Mouse (Mus musculus) heart, embryonic 15.5 days (tissue): Measurements from ENCODE around the gene Serpina1e. TPM values are rescaled to one million over a fixed set of nuclear protein-coding genes. Genes with fewer than 3 reads are reported as not detected.

Source experiments
- ATAC-seq: fragments of 200-750 bp; cut with Nextera tagmentation; replicated peaks from 2 replicates; pipeline ENCODE4 v1.8.0; 2017; ENCODE audit warnings: low read depth, moderate TSS enrichment; ENCODE audit not compliant: insufficient number of reproducible peaks, insufficient read depth, low FRiP score
- H3K27ac ChIP-seq: fragments of 300-500 bp; sonication (generic); 2 replicates; pipeline ENCODE4 v1.5.1; 2015; ENCODE audit warnings: mild to moderate bottlenecking, inconsistent platforms
- H3K27me3 ChIP-seq: fragments of 300-500 bp; sonication (generic); 2 replicates; pipeline ENCODE4 v1.6.1; 2015; ENCODE audit warnings: inconsistent platforms
- H3K36me3 ChIP-seq: fragments of 300-500 bp; sonication (generic); 2 replicates; pipeline ENCODE4 v1.6.1; 2015; ENCODE audit warnings: mild to moderate bottlenecking, inconsistent platforms
- H3K4me1 ChIP-seq: fragments of 300-500 bp; sonication (generic); replicated peaks from 2 replicates; pipeline ENCODE4 v1.6.1; 2015; ENCODE audit warnings: inconsistent platforms
- H3K4me2 ChIP-seq: fragments of 300-500 bp; sonication (generic); 2 replicates; pipeline ENCODE4 v1.6.1; 2015; ENCODE audit warnings: inconsistent platforms, mild to moderate bottlenecking, moderate library complexity
- H3K4me3 ChIP-seq: fragments of 300-500 bp; sonication (generic); 2 replicates; pipeline ENCODE4 v1.5.1; 2015; ENCODE audit warnings: mild to moderate bottlenecking, inconsistent platforms
- H3K9ac ChIP-seq: fragments of 300-500 bp; sonication (generic); 2 replicates; pipeline ENCODE4 v1.6.1; 2015; ENCODE audit warnings: mild to moderate bottlenecking, inconsistent platforms
- H3K9me3 ChIP-seq: fragments of 300-500 bp; sonication (generic); replicated peaks from 2 replicates; pipeline ENCODE4 v1.6.1; 2016; ENCODE audit warnings: inconsistent platforms
- WGBS: fragments of 180-500 bp; shearing (Covaris S2); methylation state at CpG from one replicate; pipeline ENCODE4 v1.1.7; 2015; ENCODE audit warnings: mixed read lengths; 5-methylcytosine and 5-hydroxymethylcytosine counted together
- polyA plus RNA-seq: library from polyadenylated mRNA; unstranded; fragments of >200 nt; fragmentation: Nextera tagmentation; extraction: Ambion mirVana; gene quantifications from 2 replicates; pipeline ENCODE4 v1.2.1, GENCODE M21; 2015

The Serpina1e gene
- 0.40 and 1.6 TPM in 2 replicates for polyA plus RNA-seq

- no peaks in the 10 kb centered on the region for H3K27me3 ChIP-seq
- no peak within 1 kb of the TSS for H3K4me3 ChIP-seq
- no peak within 1 kb of the TSS for H3K27ac ChIP-seq
- no peak within 1 kb of the TSS for H3K4me2 ChIP-seq
- H3K9me3 ChIP-seq: no peaks in the 10 kb centered on the region
- 72% methylated on average over 3 of the region's 3 CpGs for WGBS
- no peak within 1 kb of the TSS for H3K9ac ChIP-seq
- ATAC-seq: no peak
- H3K36me3 ChIP-seq: no peaks in the 10 kb centered on the region
- no peaks in the 10 kb centered on the region for H3K4me1 ChIP-seq
Observed at GRCm38 (mm10) chr12:103958798-103959197, at the start of gene Serpina1e. Gene Serpina1e (minus strand): TSS chr12:103958975.

DNA sequence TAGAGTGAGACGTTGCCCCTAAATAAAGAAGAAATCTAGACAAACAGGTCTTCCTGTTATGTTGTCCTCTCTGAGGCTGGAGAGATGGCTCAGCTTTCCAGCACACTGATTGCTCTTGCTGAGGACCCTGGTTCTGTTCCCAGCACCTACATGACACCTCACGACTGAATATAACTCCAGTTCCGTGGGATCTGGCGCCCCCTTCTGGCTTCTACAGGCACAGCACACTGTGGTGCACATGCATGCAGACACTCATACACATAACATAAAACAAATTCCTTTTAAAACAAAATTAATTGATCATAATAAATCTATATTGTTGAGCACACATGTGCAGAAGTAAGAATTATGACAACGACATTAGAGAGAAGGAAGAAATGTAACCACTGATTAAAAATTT is 45.9 kb upstream of the Serpina1e start:
- 73% methylated on average over 5 of the region's 5 CpGs for WGBS
- peaks cover 20% of the 10 kb centered on the region for H3K4me1 ChIP-seq

DNA sequence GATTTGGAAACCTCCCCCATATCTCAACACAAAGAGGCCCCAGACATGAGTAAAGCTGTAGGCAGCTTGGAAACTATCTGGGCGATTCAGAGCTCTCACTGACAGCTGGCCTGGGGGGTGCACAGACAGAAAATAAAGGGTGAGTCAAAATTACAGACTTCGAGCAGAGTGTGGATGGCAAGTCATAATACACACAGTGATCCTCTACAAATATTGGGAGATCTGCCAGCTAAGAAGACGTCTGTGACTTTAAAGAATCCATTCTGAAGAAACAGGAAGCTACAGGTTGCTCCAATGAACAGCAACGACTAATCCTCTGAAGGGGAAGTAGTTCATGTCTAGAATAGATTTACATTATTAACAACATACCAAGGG is 44.5 kb upstream of the Serpina1e start:
- Histone ChIP-seq H3K4me1 (peaks cover 20% of the 10 kb centered on the region), H3K4me3 (no peak overlapping the region), H3K27ac (peak overlapping the region; percentile 70), H3K36me3 (no peaks in the 10 kb centered on the region), H3K9me3 (no peaks in the 10 kb centered on the region), H3K9ac (no peak overlapping the region), H3K27me3 (peaks cover 12% of the 10 kb centered on the region), H3K4me2 (no peak overlapping the region; the same call in 1 of the 2 replicates)
- ATAC-seq: 0 out of 2 replicates have a peak, but pooled peaks have one; percentile 25
- WGBS: 33% methylated on average over 4 of the region's 4 CpGs

More for the DNA sequence above, 45.9 kb upstream of the Serpina1e start:
- Histone ChIP-seq H3K9ac (no peak overlapping the region), H3K9me3 (no peaks in the 10 kb centered on the region), H3K4me2 (no peak overlapping the region), H3K36me3 (no peaks in the 10 kb centered on the region), H3K27me3 (peaks cover 3% of the 10 kb centered on the region; the same call in 1 of the 2 replicates), H3K4me3 (no peak overlapping the region), H3K27ac (no peak overlapping the region)
- no peak for ATAC-seq

DNA sequence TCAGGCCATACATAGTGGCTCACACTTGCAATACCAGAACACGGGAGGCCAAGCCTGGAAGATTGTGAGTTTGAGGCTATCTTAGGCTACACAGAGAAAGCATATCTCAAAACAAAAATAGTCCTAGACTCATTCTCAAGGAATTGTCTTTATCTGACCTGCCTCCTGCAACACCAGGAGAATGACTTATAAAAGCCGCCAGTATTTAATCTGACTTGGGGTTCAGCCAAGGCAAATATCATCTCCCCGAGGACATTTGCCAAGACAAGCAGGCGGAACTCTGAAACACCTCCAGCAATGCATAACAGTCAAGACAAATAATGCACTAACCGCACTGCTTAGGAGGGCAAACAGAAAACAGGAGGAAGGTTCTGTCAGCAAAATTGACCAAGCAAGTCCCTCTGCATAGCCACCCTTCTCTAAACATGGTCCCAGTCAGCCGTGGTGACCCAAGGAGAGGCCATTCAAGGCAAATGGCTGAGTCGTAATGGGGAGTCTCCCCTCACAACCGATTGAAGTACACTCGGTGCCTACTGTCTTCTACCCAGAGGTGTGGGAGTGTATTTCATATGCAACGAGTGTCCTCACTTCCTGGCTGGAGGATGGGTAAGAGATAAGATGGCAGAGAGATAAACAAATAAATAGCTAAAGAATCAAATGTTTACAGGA is 43.9 kb upstream of the Serpina1e start:
- Histone ChIP-seq H3K4me1 (peaks cover 20% of the 10 kb centered on the region), H3K4me3 (no peak overlapping the region), H3K9me3 (no peaks in the 10 kb centered on the region), H3K4me2 (peak overlapping the region; percentile 0; the same call in 1 of the 2 replicates), H3K36me3 (no peaks in the 10 kb centered on the region), H3K9ac (no peak overlapping the region), H3K27me3 (peaks cover 14% of the 10 kb centered on the region), H3K27ac (peak overlapping the region; percentile 70)
- ATAC-seq: peak; percentile 58
- WGBS: 34% methylated on average over 10 of the region's 10 CpGs

- Histone ChIP-seq H3K4me3 (no peak overlapping the region), H3K4me1 (peaks cover 20% of the 10 kb centered on the region), H3K4me2 (no peak overlapping the region), H3K27ac (no peak overlapping the region), H3K27me3 (peaks cover 17% of the 10 kb centered on the region), H3K36me3 (no peaks in the 10 kb centered on the region), H3K9ac (no peak overlapping the region), H3K9me3 (no peaks in the 10 kb centered on the region)
- 85% methylated on average over 3 of the region's 3 CpGs for WGBS
- no peak for ATAC-seq
Observed at GRCm38 (mm10) chr12:104000594-104000993, 41.8 kb upstream of the Serpina1e start.

GRCm38 (mm10) chr12:103999611-104000010 is 40.8 kb upstream of the Serpina1e start:
- H3K27me3 ChIP-seq: peaks cover 21% of the 10 kb centered on the region
- no peak overlapping the region for H3K4me2 ChIP-seq
- no peaks in the 10 kb centered on the region for H3K36me3 ChIP-seq
- H3K4me3 ChIP-seq: no peak overlapping the region
- H3K27ac ChIP-seq: no peak overlapping the region
- no peak overlapping the region for H3K9ac ChIP-seq
- no peaks in the 10 kb centered on the region for H3K9me3 ChIP-seq
- 84% methylated on average over 8 of the region's 8 CpGs for WGBS
- no peak for ATAC-seq
- H3K4me1 ChIP-seq: peaks cover 20% of the 10 kb centered on the region

- WGBS: 69% methylated on average over 2 of the region's 2 CpGs
- Histone ChIP-seq H3K4me3 (no peak overlapping the region), H3K27ac (no peak overlapping the region), H3K4me1 (0 out of 2 replicates have a peak, but pooled peaks cover 3% of the 10 kb centered on the region), H3K36me3 (no peaks in the 10 kb centered on the region), H3K9me3 (no peaks in the 10 kb centered on the region), H3K27me3 (peaks cover 42% of the 10 kb centered on the region), H3K9ac (no peak overlapping the region), H3K4me2 (no peak overlapping the region)
- ATAC-seq: no peak
Observed at GRCm38 (mm10) chr12:103996513-103996912, 37.7 kb upstream of the Serpina1e start.

- H3K4me2 ChIP-seq: no peak overlapping the region
- no peaks in the 10 kb centered on the region for H3K4me1 ChIP-seq
- H3K4me3 ChIP-seq: no peak overlapping the region
- no peaks in the 10 kb centered on the region for H3K9me3 ChIP-seq
- WGBS: 33% methylated on average over 5 of the region's 5 CpGs
- peaks cover 42% of the 10 kb centered on the region for H3K27me3 ChIP-seq
- H3K9ac ChIP-seq: no peak overlapping the region
- H3K36me3 ChIP-seq: no peaks in the 10 kb centered on the region
- no peak for ATAC-seq
- H3K27ac ChIP-seq: no peak overlapping the region
Observed at GRCm38 (mm10) chr12:103995292-103996072, 36.7 kb upstream of the Serpina1e start.

GRCm38 (mm10) chr12:103992945-103993344 is 34.2 kb upstream of the Serpina1e start:
- Histone ChIP-seq H3K9me3 (no peaks in the 10 kb centered on the region), H3K27me3 (peaks cover 36% of the 10 kb centered on the region), H3K4me2 (no peak overlapping the region), H3K4me1 (no peaks in the 10 kb centered on the region), H3K27ac (no peak overlapping the region), H3K4me3 (no peak overlapping the region), H3K9ac (no peak overlapping the region), H3K36me3 (no peaks in the 10 kb centered on the region)
- no peak for ATAC-seq
- WGBS: 45% methylated on average over 7 of the region's 7 CpGs

DNA sequence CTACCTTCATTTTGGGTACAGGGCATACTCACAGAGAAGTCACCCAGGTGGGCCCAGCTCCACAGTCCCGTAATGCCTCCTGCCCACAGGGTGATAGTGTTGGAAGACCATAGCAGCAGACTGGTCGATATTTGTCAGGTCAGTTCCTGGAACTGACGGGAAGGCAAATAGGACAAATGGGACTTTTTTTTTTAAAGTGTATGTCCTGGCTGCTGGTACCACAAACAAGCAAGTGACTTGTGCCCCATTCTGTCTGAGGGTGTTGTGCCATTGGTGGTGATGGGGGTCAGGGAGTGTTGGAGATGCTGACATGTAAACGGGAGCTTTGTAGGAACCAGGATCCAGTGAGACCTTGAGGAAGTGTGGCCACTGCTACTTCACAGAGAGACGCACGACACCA is 31.1 kb upstream of the Serpina1e start, which contains the start of gene Serpina11:
Gene Serpina11, minus strand, starts transcription at position 101 of the 400 bp plus-strand sequence.
- Histone ChIP-seq H3K9me3 (no peaks in the 10 kb centered on the region), H3K4me3 (no peak within 1 kb of the TSS), H3K4me2 (no peak within 1 kb of the TSS), H3K27ac (no peak within 1 kb of the TSS), H3K4me1 (no peaks in the 10 kb centered on the region), H3K9ac (no peak within 1 kb of the TSS), H3K27me3 (peaks cover 33% of the 10 kb centered on the region), H3K36me3 (no peaks in the 10 kb centered on the region)
- no peak for ATAC-seq
- whole genome bisulfite sequencing: 85% methylated on average over 6 of the region's 6 CpGs

GRCm38 (mm10) chr12:103989514-103989767 is 30.7 kb upstream of the Serpina1e start:
- Histone ChIP-seq H3K9me3 (no peaks in the 10 kb centered on the region), H3K4me3 (no peak overlapping the region), H3K4me2 (no peak overlapping the region), H3K36me3 (no peaks in the 10 kb centered on the region), H3K4me1 (no peaks in the 10 kb centered on the region), H3K9ac (no peak overlapping the region), H3K27ac (no peak overlapping the region), H3K27me3 (peaks cover 29% of the 10 kb centered on the region)
- 65% methylated on average over 2 of the region's 2 CpGs for WGBS
- ATAC-seq: no peak
